Mouse (Mus musculus) hindbrain, postnatal 0 days (tissue): ENCODE results near the gene Ccnl2. TPM values are rescaled to one million over a fixed set of nuclear protein-coding genes. Genes with fewer than 3 reads are reported as not detected.
A peak's percentile ranks its signal among the peaks of the same experiment; 100 is the strongest.

ENCODE experiments used
- ATAC-seq: fragments of 200-750 bp; cut with Nextera tagmentation; 2 replicates; pipeline ENCODE4 v1.8.0; 2017; ENCODE audit warnings: mild to moderate bottlenecking, moderate TSS enrichment, moderate library complexity
- DNase-seq: peaks from one replicate; pipeline ENCODE4 v3.0.0-alpha.2; 2015; ENCODE audit warnings: low spot score
- H3K27ac ChIP-seq: fragments of 300-500 bp; sonication (generic); 2 replicates; pipeline ENCODE4 v1.5.1; 2014; ENCODE audit warnings: mild to moderate bottlenecking
- H3K27me3 ChIP-seq: fragments of 300-500 bp; sonication (generic); 2 replicates; pipeline ENCODE4 v1.6.1; 2014; ENCODE audit warnings: low read length, mixed read lengths; ENCODE audit not compliant: insufficient read depth
- H3K36me3 ChIP-seq: fragments of 300-500 bp; sonication (generic); 2 replicates; pipeline ENCODE4 v1.6.1; 2014; ENCODE audit warnings: low read length, mixed read lengths; ENCODE audit not compliant: insufficient read depth
- H3K4me1 ChIP-seq: fragments of 300-500 bp; sonication (generic); 2 replicates; pipeline ENCODE4 v1.6.1; 2014; ENCODE audit warnings: antibody characterized with exemption, low read length, mixed read lengths; ENCODE audit not compliant: insufficient read depth
- H3K4me2 ChIP-seq: fragments of 300-500 bp; sonication (generic); 2 replicates; pipeline ENCODE4 v1.6.1; 2014; ENCODE audit warnings: low read depth, mild to moderate bottlenecking, low read length, moderate library complexity, mixed read lengths
- H3K4me3 ChIP-seq: fragments of 300-500 bp; sonication (generic); 2 replicates; pipeline ENCODE4 v1.5.1; 2014; ENCODE audit warnings: low read length
- H3K9ac ChIP-seq: fragments of 300-500 bp; sonication (generic); replicated peaks from 2 replicates; pipeline ENCODE4 v1.6.1; 2014; ENCODE audit warnings: mild to moderate bottlenecking, low read length, moderate library complexity, mixed read lengths
- H3K9me3 ChIP-seq: fragments of 300-500 bp; sonication (generic); 2 replicates; pipeline ENCODE4 v1.6.1; 2016; ENCODE audit warnings: low read length, mixed read lengths
- CTCF ChIP-seq: IDR thresholded peaks from 2 replicates; pipeline ENCODE4 v1.5.1; 2016; ENCODE audit warnings: antibody characterized with exemption, control low read depth, low read depth
- WGBS: fragments of 180-500 bp; shearing (Covaris S2); extraction: QIAGEN DNeasy Blood & Tissue Kit; methylation state at CpG from one replicate; pipeline ENCODE4 v1.1.7; 2014; 5-methylcytosine and 5-hydroxymethylcytosine counted together
- polyA plus RNA-seq: library from polyadenylated mRNA; unstranded; fragments of >200 nt; fragmentation: Nextera tagmentation; extraction: Ambion mirVana; gene quantifications from 2 replicates; pipeline ENCODE4 v1.2.1, GENCODE M21; 2015
- total RNA-seq: library from RNA; depleted of rRNA; stranded (reverse); fragments of >200 nt; gene quantifications from 2 replicates; pipeline ENCODE4 v1.2.3, GENCODE M21; 2014

The Ccnl2 gene
- total and polyA plus RNA-seq, 2 experiments from 2014 or later, result 80.2 to 82.6 TPM

DNA sequence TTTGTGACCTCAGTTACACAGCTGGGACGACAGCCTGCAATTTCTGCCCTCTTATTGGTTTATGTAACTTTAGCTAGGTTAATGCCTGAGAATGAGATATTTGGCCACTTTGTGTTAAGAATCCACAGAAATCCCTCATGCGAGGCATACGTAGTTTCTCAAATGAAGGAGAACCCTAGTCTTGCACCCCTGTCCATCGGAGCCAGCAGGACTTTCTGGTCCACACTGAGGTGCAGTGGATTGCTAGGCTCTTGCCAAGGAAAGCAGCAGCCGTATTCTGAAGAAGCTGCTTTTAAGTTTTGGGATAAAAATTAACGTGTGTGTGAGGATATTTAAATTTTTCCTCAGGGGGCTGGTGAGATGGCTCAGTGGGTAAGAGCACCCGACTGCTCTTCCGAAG is 18.3 kb downstream of the Ccnl2 start:
- ATAC-seq (no peak), DNase-seq (no peak)
- no peak for TF ChIP-seq CTCF
- Histone ChIP-seq H3K4me2 (peak overlapping the region; percentile 93; the same call in 1 of the 2 replicates), H3K4me1 (peaks cover 7% of the 10 kb centered on the region), H3K36me3 (peaks cover 11% of the 10 kb centered on the region; the same call in 1 of the 2 replicates), H3K9ac (no peak overlapping the region), H3K27ac (no peak overlapping the region), H3K9me3 (no peaks in the 10 kb centered on the region), H3K27me3 (no peaks in the 10 kb centered on the region), H3K4me3 (peak overlapping the region; percentile 67)
- WGBS, result 52% methylated on average over 8 of the region's 8 CpGs

DNA sequence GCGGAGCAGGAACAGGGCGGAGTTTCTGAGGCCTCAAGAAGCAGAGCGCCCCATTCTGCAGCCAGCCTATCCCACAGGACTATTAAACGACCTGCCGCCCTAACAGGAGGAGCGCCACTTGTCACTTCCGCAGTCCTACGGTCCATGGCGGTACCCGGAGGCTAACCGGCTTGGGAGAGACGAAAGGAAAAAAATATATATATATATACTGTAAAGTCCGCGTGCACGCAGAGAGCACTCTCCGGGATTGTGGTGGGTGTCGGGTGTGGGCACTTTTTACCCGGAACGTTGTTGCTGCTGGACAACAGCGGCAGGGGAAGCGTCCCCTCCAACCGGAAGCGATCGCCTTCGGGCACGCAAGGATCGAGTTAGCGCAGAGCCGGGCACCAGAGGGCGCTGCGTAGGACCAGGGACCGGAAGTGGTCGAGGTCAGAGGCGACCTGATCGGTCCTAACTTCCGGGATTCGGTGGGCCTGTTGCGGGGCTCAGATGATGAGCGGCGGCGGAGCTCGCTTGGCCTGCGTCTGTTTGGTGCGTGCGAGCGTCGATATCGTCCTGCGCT is 19.0 kb downstream of the Ccnl2 start, which contains the start of gene Aurkaip1:
Gene Aurkaip1, plus strand, starts transcription at position 68 of the 562 bp plus-strand sequence.
- peak; percentile 93 for TF ChIP-seq CTCF
- no peaks in the 10 kb centered on the region for H3K9me3 ChIP-seq
- H3K27ac ChIP-seq, result peak within 1 kb of the TSS; percentile 75
- WGBS, result under 1% methylated on average over 49 of the region's 49 CpGs
- peak; percentile 97 for ATAC-seq
- DNase-seq, result peak; percentile 98
- H3K9ac ChIP-seq, result peak within 1 kb of the TSS; percentile 79
- H3K4me1 ChIP-seq, result peaks cover 7% of the 10 kb centered on the region
- no peaks in the 10 kb centered on the region for H3K27me3 ChIP-seq
- H3K4me3 ChIP-seq, result peak within 1 kb of the TSS; percentile 67
- peaks cover 11% of the 10 kb centered on the region; the same call in 1 of the 2 replicates for H3K36me3 ChIP-seq
- H3K4me2 ChIP-seq, result peak within 1 kb of the TSS; percentile 93

DNA sequence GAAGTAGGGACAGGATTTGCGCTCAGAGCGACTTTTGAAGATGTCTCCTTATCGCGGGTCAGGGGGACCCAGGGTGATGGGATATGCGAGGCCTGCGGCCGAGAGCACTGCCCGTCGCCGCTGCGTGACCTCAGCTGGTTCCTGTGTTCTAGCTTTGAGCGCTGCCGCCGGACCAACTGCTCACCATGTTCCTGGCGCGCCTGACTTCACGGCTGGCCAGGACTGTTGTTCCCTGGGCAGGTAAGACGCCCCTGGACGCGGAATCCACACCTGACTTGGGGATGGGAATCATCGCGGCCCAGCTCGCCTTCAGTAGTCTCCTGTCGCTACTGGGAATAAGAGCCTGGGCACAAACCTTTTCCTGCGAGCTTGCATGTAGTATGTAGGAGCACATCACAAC is 19.5 kb downstream of the Ccnl2 start:
- ATAC-seq (no peak; the same call in 1 of the 2 replicates), DNase-seq (no peak)
- no peak for TF ChIP-seq CTCF
- peak overlapping the region; percentile 79 for H3K9ac ChIP-seq
- H3K36me3 ChIP-seq, result peaks cover 8% of the 10 kb centered on the region; the same call in 1 of the 2 replicates
- no peaks in the 10 kb centered on the region for H3K9me3 ChIP-seq
- under 1% methylated on average over 25 of the region's 25 CpGs for WGBS
- no peaks in the 10 kb centered on the region for H3K27me3 ChIP-seq
- peaks cover 7% of the 10 kb centered on the region for H3K4me1 ChIP-seq
- H3K4me2 ChIP-seq, result peak overlapping the region; percentile 93
- H3K27ac ChIP-seq, result peak overlapping the region; percentile 75
- H3K4me3 ChIP-seq, result peak overlapping the region; percentile 67

DNA sequence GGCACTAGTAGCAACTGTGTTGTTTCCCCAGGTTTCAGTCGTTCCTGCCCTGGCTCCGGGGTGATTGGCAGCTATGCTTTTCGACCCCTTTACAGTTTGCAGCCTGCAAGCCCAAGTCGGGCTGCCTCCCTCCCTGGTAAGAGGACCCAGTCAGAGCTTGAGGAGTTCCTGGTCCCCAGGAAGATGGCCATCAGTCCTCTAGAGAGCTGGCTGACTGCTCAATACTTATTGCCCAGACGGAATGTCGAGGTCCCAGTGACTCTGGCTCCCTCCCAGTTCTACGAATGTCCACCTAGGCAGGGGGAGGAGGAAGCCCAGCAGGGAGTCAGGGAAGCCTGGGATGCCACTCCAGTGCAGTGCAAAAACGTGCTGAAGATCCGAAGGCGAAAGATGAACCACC is 20.0 kb downstream of the Ccnl2 start:
- DNase-seq, result no peak
- TF ChIP-seq CTCF, result no peak
- 54% methylated on average over 10 of the region's 10 CpGs for WGBS

DNA sequence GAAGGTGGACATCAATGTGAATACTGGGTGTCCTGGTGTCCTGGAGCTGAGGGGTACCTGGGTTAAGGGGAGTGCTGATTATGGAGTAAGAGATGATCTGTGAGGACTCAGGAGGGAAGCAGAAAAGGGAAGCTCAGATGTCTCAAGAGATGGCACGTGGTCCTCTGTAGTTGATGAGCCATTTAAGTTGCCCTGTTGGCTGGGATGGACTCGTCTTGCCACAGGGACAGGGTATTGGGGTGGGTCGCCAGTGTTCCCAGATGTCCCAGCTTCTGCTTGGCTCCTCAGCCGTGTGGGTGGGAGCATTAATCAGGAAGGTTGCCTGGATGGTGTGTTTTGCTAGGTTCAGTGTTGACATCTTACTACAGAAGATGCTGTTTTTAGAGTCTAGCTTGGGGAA is 20.9 kb downstream of the Ccnl2 start:
- WGBS, result 95% methylated on average over 4 of the region's 4 CpGs
- H3K4me1 ChIP-seq, result peaks cover 7% of the 10 kb centered on the region
- DNase-seq (no peak), ATAC-seq (no peak)
- no peak overlapping the region for H3K4me3 ChIP-seq
- H3K27me3 ChIP-seq, result no peaks in the 10 kb centered on the region
- 0 out of 2 replicates have a peak overlapping the region, but pooled peaks have one; percentile 93 for H3K4me2 ChIP-seq
- H3K27ac ChIP-seq, result no peak overlapping the region
- H3K9me3 ChIP-seq, result no peaks in the 10 kb centered on the region
- no peak overlapping the region for H3K9ac ChIP-seq
- 0 out of 2 replicates have a peak, but pooled peaks cover 4% of the 10 kb centered on the region for H3K36me3 ChIP-seq
- no peak for TF ChIP-seq CTCF

More for the DNA sequence above, 20.0 kb downstream of the Ccnl2 start:
- Histone ChIP-seq H3K36me3 (peaks cover 8% of the 10 kb centered on the region; the same call in 1 of the 2 replicates), H3K27me3 (no peaks in the 10 kb centered on the region), H3K4me1 (peaks cover 7% of the 10 kb centered on the region), H3K9me3 (no peaks in the 10 kb centered on the region), H3K4me3 (peak overlapping the region; percentile 67), H3K27ac (peak overlapping the region; percentile 75; the same call in 1 of the 2 replicates), H3K4me2 (peak overlapping the region; percentile 93), H3K9ac (peak overlapping the region; percentile 79)
- ATAC-seq, result no peak

DNA sequence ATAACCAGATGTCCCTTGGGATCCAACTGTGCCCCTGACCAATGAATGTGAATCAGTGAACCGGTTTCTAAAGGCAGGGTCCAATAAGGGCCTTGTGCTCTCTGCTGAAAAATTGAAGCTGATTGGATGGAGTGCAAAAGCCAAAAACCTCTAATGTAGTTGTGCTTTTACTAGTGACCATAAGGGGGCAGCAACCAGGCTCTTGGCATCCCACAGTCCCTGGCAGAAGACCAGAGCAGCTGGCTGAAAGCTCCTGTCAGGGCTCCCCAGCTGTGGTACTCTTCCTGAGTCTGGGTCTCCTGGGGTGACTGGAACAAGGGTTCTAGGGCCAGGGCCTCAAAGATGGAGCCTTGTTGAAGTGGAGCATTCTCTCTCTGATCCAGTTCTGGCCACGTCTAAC is 21.5 kb downstream of the Ccnl2 start:
- peak; percentile 78 for TF ChIP-seq CTCF
- peak; percentile 87 for DNase-seq
- H3K4me2 ChIP-seq, result no peak overlapping the region
- peak overlapping the region; percentile 17; the same call in 1 of the 2 replicates for H3K27ac ChIP-seq
- H3K27me3 ChIP-seq, result no peaks in the 10 kb centered on the region
- H3K9me3 ChIP-seq, result no peaks in the 10 kb centered on the region
- 0 out of 2 replicates have a peak, but pooled peaks cover 4% of the 10 kb centered on the region for H3K36me3 ChIP-seq
- H3K4me1 ChIP-seq, result peaks cover 7% of the 10 kb centered on the region
- ATAC-seq, result peak; percentile 11; the same call in 1 of the 2 replicates
- H3K9ac ChIP-seq, result no peak overlapping the region
- no peak overlapping the region for H3K4me3 ChIP-seq
- WGBS, result 22% methylated on average over 2 of the region's 2 CpGs
